Mouse (Mus musculus): ENCODE measurements around the gene Dst. TPM values are rescaled to one million over a fixed set of nuclear protein-coding genes. Genes with fewer than 3 reads are reported as not detected.
"Not testable (repeated sequence)": the region's sequence is repeated elsewhere in the genome, so short reads cannot be mapped to it uniquely, and the experiment has no call there.

Gene Dst
- polyA plus RNA-seq, 1 experiment from 2014 or later: 26.9 TPM

- H3K4me3 ChIP-seq (ENCODE audit: low read depth, low read length): no peak overlapping the region
- peaks cover 19% of the 10 kb centered on the region for H3K4me1 ChIP-seq (ENCODE audit: control insufficient read depth, insufficient read depth, low read length)
- no peak for ATAC-seq (replicated peaks; ENCODE audit: insufficient number of reproducible peaks, low FRiP score, low TSS enrichment)
- no peaks in the 10 kb centered on the region for H3K27me3 ChIP-seq (ENCODE audit: control insufficient read depth, insufficient read depth, low read length)
- H3K27ac ChIP-seq (ENCODE audit: low read depth, low read length): no peak overlapping the region
- no peaks in the 10 kb centered on the region for H3K36me3 ChIP-seq (ENCODE audit: control insufficient read depth, insufficient read depth, low read length)
- 77% methylated on average over 10 of the region's 10 CpGs for WGBS (ENCODE audit: insufficient replicate concordance)
- no peaks in the 10 kb centered on the region for H3K9me3 ChIP-seq (replicated peaks; ENCODE audit: control insufficient read depth, low read length)
- H3K4me2 ChIP-seq: no peak overlapping the region
- no peak overlapping the region for H3K9ac ChIP-seq (ENCODE audit: low read depth, low read length)
Measured at GRCm38 (mm10) chr1:34054970-34055369, 146.9 kb downstream of the Dst start.

- no peak overlapping the region for H3K9ac ChIP-seq (ENCODE audit: low read depth, low read length)
- ATAC-seq (replicated peaks; ENCODE audit: insufficient number of reproducible peaks, low FRiP score, low TSS enrichment): no peak
- no peak overlapping the region for H3K27ac ChIP-seq (ENCODE audit: low read depth, low read length)
- H3K36me3 ChIP-seq (ENCODE audit: control insufficient read depth, insufficient read depth, low read length): no peaks in the 10 kb centered on the region
- H3K4me3 ChIP-seq (ENCODE audit: low read depth, low read length): no peak overlapping the region
- peaks cover 25% of the 10 kb centered on the region for H3K4me1 ChIP-seq (ENCODE audit: control insufficient read depth, insufficient read depth, low read length)
- H3K27me3 ChIP-seq (ENCODE audit: control insufficient read depth, insufficient read depth, low read length): no peaks in the 10 kb centered on the region
- 86% methylated on average over 14 of the region's 14 CpGs for WGBS (ENCODE audit: insufficient replicate concordance)
- no peak overlapping the region for H3K4me2 ChIP-seq
- H3K9me3 ChIP-seq (replicated peaks; ENCODE audit: control insufficient read depth, low read length): no peaks in the 10 kb centered on the region
Measured at GRCm38 (mm10) chr1:34056658-34057057, 148.6 kb downstream of the Dst start.

- Histone ChIP-seq H3K9ac (ENCODE audit: low read depth, low read length) (no peak overlapping the region), H3K4me3 (ENCODE audit: low read depth, low read length) (no peak overlapping the region), H3K9me3 (replicated peaks; ENCODE audit: control insufficient read depth, low read length) (no peaks in the 10 kb centered on the region), H3K27ac (ENCODE audit: low read depth, low read length) (no peak overlapping the region), H3K27me3 (ENCODE audit: control insufficient read depth, insufficient read depth, low read length) (no peaks in the 10 kb centered on the region), H3K36me3 (ENCODE audit: control insufficient read depth, insufficient read depth, low read length) (no peaks in the 10 kb centered on the region), H3K4me1 (ENCODE audit: control insufficient read depth, insufficient read depth, low read length) (peaks cover 9% of the 10 kb centered on the region), H3K4me2 (no peak overlapping the region)
- 87% methylated on average over 12 of the region's 12 CpGs for WGBS (ENCODE audit: insufficient replicate concordance)
- ATAC-seq (replicated peaks; ENCODE audit: insufficient number of reproducible peaks, low FRiP score, low TSS enrichment): no peak
Measured at GRCm38 (mm10) chr1:34059231-34059630, 151.2 kb downstream of the Dst start.

GRCm38 (mm10) chr1:34060446-34060845, 152.4 kb downstream of the Dst start:
- no peaks in the 10 kb centered on the region for H3K9me3 ChIP-seq (replicated peaks; ENCODE audit: control insufficient read depth, low read length)
- ATAC-seq (replicated peaks; ENCODE audit: insufficient number of reproducible peaks, low FRiP score, low TSS enrichment): no peak
- WGBS (ENCODE audit: insufficient replicate concordance): 13% methylated on average over 6 of the region's 6 CpGs
- H3K27me3 ChIP-seq (ENCODE audit: control insufficient read depth, insufficient read depth, low read length): no peaks in the 10 kb centered on the region
- no peak overlapping the region for H3K9ac ChIP-seq (ENCODE audit: low read depth, low read length)
- H3K27ac ChIP-seq (ENCODE audit: low read depth, low read length): 0 out of 2 replicates have a peak overlapping the region, but pooled peaks have one; percentile 22
- H3K4me3 ChIP-seq (ENCODE audit: low read depth, low read length): no peak overlapping the region
- H3K36me3 ChIP-seq (ENCODE audit: control insufficient read depth, insufficient read depth, low read length): no peaks in the 10 kb centered on the region
- H3K4me1 ChIP-seq (ENCODE audit: control insufficient read depth, insufficient read depth, low read length): peaks cover 9% of the 10 kb centered on the region
- peak overlapping the region; percentile 24 for H3K4me2 ChIP-seq

GRCm38 (mm10) chr1:34061078-34061477, 153.1 kb downstream of the Dst start:
- Histone ChIP-seq H3K27me3 (ENCODE audit: control insufficient read depth, insufficient read depth, low read length) (no peaks in the 10 kb centered on the region), H3K9me3 (replicated peaks; ENCODE audit: control insufficient read depth, low read length) (no peaks in the 10 kb centered on the region), H3K36me3 (ENCODE audit: control insufficient read depth, insufficient read depth, low read length) (no peaks in the 10 kb centered on the region), H3K9ac (ENCODE audit: low read depth, low read length) (no peak overlapping the region), H3K27ac (ENCODE audit: low read depth, low read length) (no peak overlapping the region), H3K4me2 (peak overlapping the region; percentile 24), H3K4me1 (ENCODE audit: control insufficient read depth, insufficient read depth, low read length) (peaks cover 9% of the 10 kb centered on the region), H3K4me3 (ENCODE audit: low read depth, low read length) (no peak overlapping the region)
- no peak for ATAC-seq (replicated peaks; ENCODE audit: insufficient number of reproducible peaks, low FRiP score, low TSS enrichment)
- WGBS (ENCODE audit: insufficient replicate concordance): 19% methylated on average over 4 of the region's 4 CpGs

GRCm38 (mm10) chr1:34061860-34062259, 153.8 kb downstream of the Dst start:
- 73% methylated on average over 1 of the region's 1 CpGs for WGBS (ENCODE audit: insufficient replicate concordance)
- Histone ChIP-seq H3K27ac (ENCODE audit: low read depth, low read length) (no peak overlapping the region), H3K9me3 (replicated peaks; ENCODE audit: control insufficient read depth, low read length) (no peaks in the 10 kb centered on the region), H3K36me3 (ENCODE audit: control insufficient read depth, insufficient read depth, low read length) (no peaks in the 10 kb centered on the region), H3K4me2 (no peak overlapping the region), H3K9ac (ENCODE audit: low read depth, low read length) (no peak overlapping the region), H3K4me1 (ENCODE audit: control insufficient read depth, insufficient read depth, low read length) (peaks cover 9% of the 10 kb centered on the region), H3K27me3 (ENCODE audit: control insufficient read depth, insufficient read depth, low read length) (no peaks in the 10 kb centered on the region), H3K4me3 (ENCODE audit: low read depth, low read length) (no peak overlapping the region)
- no peak for ATAC-seq (replicated peaks; ENCODE audit: insufficient number of reproducible peaks, low FRiP score, low TSS enrichment)

- Histone ChIP-seq H3K36me3 (ENCODE audit: control insufficient read depth, insufficient read depth, low read length) (no peaks in the 10 kb centered on the region), H3K4me3 (ENCODE audit: low read depth, low read length) (no peak overlapping the region), H3K4me2 (no peak overlapping the region), H3K9ac (ENCODE audit: low read depth, low read length) (no peak overlapping the region), H3K27ac (ENCODE audit: low read depth, low read length) (no peak overlapping the region; the same call in 1 of the 2 replicates), H3K27me3 (ENCODE audit: control insufficient read depth, insufficient read depth, low read length) (no peaks in the 10 kb centered on the region), H3K4me1 (ENCODE audit: control insufficient read depth, insufficient read depth, low read length) (peaks cover 11% of the 10 kb centered on the region), H3K9me3 (replicated peaks; ENCODE audit: control insufficient read depth, low read length) (no peaks in the 10 kb centered on the region)
- WGBS (ENCODE audit: insufficient replicate concordance): 78% methylated on average over 3 of the region's 3 CpGs
- ATAC-seq (replicated peaks; ENCODE audit: insufficient number of reproducible peaks, low FRiP score, low TSS enrichment): no peak
Measured at GRCm38 (mm10) chr1:34063943-34064342, 155.9 kb downstream of the Dst start.

GRCm38 (mm10) chr1:34065551-34066048, 157.6 kb downstream of the Dst start:
- Histone ChIP-seq H3K4me3 (ENCODE audit: low read depth, low read length) (no peak overlapping the region), H3K36me3 (ENCODE audit: control insufficient read depth, insufficient read depth, low read length) (no peaks in the 10 kb centered on the region), H3K4me1 (ENCODE audit: control insufficient read depth, insufficient read depth, low read length) (peaks cover 15% of the 10 kb centered on the region), H3K4me2 (no peak overlapping the region), H3K9me3 (replicated peaks; ENCODE audit: control insufficient read depth, low read length) (no peaks in the 10 kb centered on the region), H3K27ac (ENCODE audit: low read depth, low read length) (peak overlapping the region; percentile 46; the same call in 1 of the 2 replicates), H3K9ac (ENCODE audit: low read depth, low read length) (no peak overlapping the region), H3K27me3 (ENCODE audit: control insufficient read depth, insufficient read depth, low read length) (no peaks in the 10 kb centered on the region)
- WGBS (ENCODE audit: insufficient replicate concordance): 59% methylated on average over 5 of the region's 5 CpGs
- ATAC-seq (replicated peaks; ENCODE audit: insufficient number of reproducible peaks, low FRiP score, low TSS enrichment): no peak

GRCm38 (mm10) chr1:34066401-34066800, 158.4 kb downstream of the Dst start:
- not testable (repeated sequence) for H3K36me3 ChIP-seq (ENCODE audit: control insufficient read depth, insufficient read depth, low read length); H3K27ac ChIP-seq (ENCODE audit: low read depth, low read length); H3K4me3 ChIP-seq (ENCODE audit: low read depth, low read length); ATAC-seq (replicated peaks; ENCODE audit: insufficient number of reproducible peaks, low FRiP score, low TSS enrichment); H3K4me2 ChIP-seq; H3K9me3 ChIP-seq (replicated peaks; ENCODE audit: control insufficient read depth, low read length); H3K27me3 ChIP-seq (ENCODE audit: control insufficient read depth, insufficient read depth, low read length); H3K9ac ChIP-seq (ENCODE audit: low read depth, low read length)
- 86% methylated on average over 4 of the region's 4 CpGs for WGBS (ENCODE audit: insufficient replicate concordance)
- H3K4me1 ChIP-seq (ENCODE audit: control insufficient read depth, insufficient read depth, low read length): peaks cover 19% of the 10 kb centered on the region
